Mouse (Mus musculus) kidney, postnatal 25 days (tissue): ENCODE measurements around the gene Hmx3.

Source experiments
- DNase-seq, 2 experiments: peaks; one replicate each; pipeline ENCODE4 v3.0.0; 2021; ENCODE audit warnings: mixed read lengths in 2 of 2

The Hmx3 gene

DNA sequence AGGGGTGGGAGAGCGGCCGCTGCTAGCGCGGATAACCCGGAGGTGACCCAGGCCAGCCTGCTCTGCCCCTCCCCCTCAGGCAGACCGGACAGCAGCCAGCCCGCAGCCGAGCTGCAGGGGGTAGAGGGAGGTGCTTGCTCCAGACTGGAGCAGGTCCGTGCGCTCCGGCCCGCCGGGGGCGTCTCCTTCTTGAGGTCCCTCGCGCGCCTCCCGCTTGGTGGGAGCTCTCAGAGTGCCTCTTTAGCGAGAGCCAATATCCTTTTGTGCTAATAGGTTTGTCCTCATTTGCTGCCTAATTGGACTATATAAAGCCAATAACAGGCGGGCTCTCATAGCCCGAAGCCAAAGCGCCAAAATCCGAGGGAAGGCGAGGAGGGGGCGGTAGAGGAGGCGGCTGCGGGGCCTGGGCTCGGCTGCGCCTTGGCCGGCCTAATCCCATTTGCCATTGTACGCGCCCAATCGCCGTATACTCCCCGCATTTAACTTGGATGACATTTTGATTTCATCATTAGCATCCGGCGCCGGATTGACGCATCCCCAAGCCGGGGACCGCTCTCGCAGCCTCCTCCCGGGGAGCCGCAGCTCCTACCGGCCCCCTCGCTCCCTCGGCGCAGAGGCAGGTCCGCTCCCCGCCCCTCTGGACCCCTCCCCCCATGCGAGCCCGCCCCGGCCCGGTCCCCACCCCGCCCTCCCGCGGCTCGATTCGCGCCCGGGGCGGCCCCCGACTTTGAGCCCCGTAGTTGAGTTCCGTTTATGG, at the start of gene Hmx3:
Gene Hmx3, plus strand, starts transcription at position 753 of the 757 bp plus-strand sequence.
- DNase-seq = no peak

GRCm38 (mm10) chr7:131503739-131504138, 38.9 kb upstream of the Hmx3 start:
- no peak for DNase-seq

DNA sequence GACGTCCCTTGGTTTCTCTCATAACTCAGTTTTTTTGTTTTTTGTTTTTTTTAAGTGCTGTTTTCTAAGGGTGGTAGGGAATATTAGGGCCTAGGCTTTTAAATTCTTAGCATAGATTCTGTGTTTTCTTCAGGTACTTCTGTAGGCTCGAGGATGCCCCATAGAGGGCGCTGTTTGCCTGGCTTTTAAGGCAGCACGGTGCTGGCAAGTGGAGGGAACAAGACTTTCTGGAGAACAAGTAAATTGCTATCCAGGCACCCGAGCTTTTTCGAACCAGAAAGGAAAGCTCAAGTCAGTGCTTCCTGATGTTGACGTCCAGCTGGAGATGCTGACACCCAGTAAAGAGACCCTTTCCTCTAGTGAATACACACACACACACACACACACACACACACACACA, 2.7 kb upstream of the Hmx3 start:
- peak; percentile 84 to 94 for DNase-seq

DNA sequence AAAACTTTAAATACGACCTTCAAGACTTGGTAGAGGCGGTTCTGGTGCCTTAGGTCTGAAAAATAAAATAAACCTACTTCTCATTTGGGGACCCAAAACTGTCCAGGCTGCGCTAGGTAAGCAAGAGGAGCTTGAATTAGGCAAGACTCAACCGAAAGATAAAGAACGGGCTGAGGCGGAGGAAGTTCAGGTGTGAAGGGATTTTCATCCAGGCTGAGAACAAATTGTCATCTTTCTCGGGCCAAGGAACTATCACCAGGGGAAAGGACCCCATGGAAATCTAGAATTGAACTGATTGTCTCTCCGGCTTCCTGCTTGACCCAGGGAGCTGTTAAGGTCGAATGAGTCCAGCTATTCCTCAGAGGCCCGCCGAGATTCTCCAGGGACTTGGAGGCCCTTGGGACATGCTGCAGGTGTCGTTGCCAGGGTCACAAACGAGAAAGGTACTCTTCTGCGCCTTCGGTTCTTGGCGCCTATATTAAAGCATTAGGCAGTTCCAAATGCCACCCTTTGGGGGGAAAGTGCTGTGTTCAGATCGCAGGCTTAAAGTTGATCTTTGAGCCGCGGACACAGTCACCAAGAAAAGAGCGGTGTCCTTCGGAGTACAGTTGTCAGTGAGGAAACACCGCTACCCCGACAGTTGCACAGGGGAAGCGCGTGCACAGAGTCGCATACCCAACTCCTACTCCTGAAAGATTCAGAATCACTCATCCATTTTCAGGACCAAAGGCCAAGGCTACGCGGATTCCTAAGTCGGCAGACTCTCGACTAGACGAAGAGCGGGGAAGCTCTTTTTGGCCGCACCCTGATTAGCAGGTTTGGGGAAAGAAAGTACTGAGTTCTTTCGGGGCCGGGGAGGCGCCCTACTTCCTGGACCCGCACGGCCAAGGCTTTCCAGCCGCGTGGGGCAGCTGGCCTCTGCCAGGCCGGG, 1.2 kb upstream of the Hmx3 start:
- DNase-seq = no peak

DNA sequence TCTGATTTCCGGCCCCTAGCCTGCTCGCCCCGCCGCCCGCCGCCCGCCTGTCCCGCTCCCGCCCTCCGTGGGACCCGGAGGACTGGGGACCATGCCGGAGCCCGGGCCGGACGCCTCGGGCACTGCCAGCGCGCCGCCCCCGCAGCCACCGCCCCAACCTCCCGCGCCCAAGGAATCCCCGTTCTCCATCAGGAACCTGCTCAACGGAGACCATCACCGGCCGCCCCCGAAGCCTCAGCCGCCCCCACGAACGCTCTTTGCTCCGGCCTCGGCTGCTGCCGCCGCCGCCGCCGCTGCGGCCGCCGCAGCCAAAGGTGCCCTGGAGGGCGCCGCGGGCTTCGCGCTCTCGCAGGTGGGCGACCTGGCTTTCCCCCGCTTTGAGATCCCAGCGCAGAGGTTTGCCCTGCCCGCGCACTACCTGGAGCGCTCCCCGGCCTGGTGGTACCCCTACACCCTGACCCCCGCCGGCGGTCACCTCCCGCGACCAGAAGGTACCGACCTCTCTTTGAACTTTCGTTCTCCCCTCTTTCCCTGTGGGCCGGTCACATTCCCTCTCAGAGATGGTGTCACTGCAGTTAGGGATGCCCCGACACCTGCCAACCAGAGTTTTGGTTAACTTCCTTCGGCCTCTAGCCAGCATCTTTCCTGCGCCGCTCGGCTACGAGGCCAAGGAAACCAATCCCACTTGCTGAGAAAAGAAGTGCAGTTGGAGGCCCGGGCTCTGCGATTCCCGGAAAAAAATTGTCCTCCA, 380 bp downstream of the Hmx3 start:
- DNase-seq = no peak

DNA sequence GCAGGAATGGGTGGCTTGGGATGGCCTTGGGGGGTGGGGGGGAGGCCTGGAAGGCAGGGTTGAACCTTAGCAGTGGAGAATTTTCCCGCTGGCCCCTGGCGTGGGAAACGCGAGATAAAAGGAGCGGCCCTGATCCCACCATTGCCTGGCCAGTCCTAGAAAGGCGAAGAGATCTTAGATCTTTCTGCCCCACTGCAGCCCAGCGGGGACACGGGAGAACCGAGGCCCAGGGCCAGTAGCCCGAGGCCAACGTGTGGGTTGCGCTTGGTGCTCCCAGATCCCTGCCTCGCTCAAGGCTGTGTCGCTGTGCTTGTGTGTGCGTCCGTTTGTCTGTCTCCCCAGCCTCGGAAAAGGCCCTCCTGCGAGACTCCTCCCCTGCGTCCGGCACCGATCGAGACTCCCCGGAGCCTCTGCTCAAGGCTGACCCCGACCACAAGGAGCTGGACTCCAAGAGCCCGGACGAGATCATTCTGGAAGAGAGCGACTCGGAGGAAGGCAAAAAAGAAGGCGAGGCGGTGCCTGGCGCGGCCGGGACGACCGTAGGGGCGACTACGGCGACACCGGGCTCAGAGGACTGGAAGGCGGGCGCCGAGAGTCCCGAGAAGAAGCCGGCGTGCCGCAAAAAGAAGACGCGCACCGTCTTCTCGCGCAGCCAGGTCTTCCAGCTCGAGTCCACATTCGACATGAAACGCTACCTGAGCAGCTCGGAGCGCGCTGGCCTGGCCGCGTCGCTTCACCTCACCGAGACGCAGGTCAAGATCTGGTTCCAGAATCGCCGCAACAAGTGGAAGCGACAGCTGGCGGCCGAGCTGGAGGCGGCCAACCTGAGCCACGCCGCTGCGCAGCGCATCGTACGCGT, 1.2 kb downstream of the Hmx3 start:
- peak in 1 of 2 experiments; percentile 34 for DNase-seq

DNA sequence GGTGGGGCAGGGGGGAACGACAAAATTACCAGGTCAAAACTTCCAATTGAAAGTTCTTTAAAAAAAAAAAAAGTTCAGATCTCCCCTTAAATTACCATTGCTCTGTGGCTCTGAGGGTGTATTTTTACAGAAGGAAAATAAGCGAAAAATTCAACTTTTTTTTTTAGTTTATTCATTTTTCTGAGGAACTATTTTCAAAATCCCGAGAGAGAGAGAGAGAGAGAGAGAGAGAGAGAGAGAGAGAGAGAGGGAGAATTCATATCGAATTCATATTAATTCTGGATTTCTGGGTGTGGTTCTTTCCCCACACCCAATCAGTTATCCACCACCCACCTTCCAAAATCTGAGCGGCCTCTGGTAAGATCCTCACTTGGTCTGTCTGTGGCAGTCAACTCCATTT, 2.2 kb downstream of the Hmx3 start:
- no peak for DNase-seq

- DNase-seq = no peak
Observed at GRCm38 (mm10) chr7:131545701-131546385, 3.2 kb downstream of the Hmx3 start.

DNA sequence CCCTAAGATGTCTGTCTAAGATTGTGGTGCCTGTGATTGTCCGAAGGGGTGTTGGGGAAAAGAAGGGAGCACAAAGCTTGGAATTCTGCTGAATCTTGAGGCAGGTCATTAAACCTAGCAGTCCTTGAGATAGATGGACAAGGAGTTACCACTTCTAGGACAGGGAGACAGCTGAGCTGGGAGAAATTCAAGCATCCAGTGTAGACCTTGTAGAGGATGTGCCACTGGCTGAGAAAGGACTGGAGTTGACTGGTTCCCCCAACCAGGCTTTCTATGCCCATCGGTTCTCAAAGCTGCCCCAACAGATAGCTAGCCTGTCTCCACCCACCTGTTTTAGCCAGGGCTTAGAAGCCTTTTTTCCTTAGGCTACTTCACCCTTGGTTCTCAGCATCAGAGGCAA, 3.8 kb downstream of the Hmx3 start:
- DNase-seq = no peak

- DNase-seq = no peak
Observed at GRCm38 (mm10) chr7:131547481-131547880, 4.8 kb downstream of the Hmx3 start.

DNA sequence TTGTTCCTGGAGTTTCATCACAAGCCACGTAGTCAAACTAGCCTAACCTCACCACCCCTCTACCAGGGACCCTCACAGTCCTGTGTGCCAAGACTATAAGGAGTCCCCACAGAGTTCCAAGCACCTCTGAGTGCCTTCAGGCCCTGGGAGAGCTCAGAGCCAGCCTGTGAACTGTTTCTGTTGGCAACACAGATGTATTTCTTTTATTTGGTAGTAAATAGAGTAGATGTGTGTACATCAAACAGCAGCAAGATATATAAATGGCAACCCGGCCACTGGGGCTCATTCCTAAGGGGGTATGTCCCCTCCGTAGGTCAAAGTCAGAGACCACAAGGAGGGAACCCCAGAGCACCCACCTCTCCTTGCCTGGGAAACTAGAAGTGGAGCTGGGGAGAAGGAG, 5.8 kb downstream of the Hmx3 start, which contains the start of gene Hmx2:
Gene Hmx2, plus strand, starts transcription at position 301 of the 400 bp plus-strand sequence.
- DNase-seq = no peak

DNA sequence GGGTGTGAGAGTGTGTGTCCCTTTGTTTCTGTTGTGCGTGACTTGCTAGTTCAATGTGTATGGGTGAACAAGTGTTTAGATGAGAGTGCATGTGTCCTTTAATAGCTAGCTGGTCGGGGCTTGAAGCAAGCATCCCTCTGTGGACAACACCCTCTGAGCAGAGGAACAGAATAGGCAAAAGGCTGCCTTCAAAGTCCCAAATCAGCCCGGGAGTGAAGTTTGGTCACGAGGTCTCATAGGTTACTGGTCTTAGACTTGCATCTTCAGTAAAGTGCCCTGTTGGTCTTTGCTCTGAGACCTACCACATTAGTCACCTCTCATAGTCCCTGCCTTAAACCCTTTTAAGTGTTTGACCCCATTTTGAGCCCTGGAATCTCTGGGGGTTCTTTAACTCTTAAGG, 8.8 kb downstream of the Hmx3 start:
- no peak for DNase-seq

GRCm38 (mm10) chr7:131551931-131552741, 9.5 kb downstream of the Hmx3 start:
- DNase-seq = no peak

- DNase-seq = no peak
Observed at GRCm38 (mm10) chr7:131552781-131553180, 10.1 kb downstream of the Hmx3 start.

DNA sequence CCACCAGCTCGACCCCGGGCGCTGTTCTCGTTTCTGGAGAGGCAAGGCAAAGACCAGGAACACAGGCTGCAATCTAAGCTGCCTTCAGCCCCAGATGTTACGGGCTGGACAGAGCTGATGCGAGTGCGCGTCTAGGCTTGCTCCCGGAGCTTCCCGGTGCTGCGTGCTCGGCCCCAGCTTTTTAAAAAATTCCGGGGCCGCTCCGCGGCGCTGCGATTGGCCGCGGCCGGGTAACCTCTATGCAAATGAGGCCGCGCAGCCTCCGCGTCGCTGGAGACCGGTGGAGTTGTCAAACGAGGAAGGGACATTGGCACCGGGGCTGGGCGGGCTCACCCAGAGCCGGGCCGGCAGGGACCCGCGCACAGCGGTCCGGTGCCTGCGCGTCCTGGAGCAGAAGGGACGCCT, 11.1 kb downstream of the Hmx3 start:
- DNase-seq = peak; percentile 44 to 67

DNA sequence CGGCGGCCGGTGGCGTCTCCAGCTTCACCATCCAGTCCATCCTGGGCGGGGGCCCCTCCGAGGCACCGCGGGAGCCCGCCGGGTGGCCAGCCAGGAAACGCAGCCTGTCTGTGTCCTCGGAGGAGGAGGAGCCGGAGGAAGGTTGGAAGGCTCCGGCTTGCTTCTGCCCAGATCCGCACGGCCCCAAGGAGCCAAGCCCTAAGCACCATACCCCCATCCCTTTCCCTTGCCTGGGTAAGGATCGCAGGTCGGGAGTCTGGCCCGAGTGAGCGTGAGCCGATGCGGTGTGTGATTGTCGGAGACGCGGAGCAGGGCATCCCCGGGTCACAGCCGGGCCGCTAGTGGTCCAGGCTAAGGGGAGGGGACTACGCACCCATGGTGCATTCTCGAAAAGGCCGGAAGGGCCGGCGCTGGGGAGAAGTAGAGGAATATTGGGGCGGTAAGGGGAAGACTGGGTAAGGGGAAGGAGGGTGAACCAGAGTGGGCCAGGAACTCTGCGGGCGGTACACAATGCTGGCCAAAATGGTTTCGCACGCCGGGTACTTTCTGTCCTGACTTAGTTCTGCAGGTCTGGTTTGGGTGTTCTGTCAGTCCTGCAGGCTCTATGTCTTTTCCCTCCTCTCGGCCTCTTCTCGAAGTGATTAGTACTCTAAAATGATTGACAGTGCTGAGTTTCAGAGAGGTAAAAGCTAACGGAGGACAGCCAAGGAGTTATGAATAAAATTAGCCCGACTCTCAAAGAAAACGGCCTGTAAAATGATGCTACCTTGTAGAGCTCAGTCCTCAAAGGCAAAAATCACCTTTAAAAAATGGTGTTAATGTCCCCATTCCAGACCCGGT, 11.9 kb downstream of the Hmx3 start:
- peak in 1 of 2 experiments; percentile 36 for DNase-seq

GRCm38 (mm10) chr7:131555301-131556081, 12.8 kb downstream of the Hmx3 start:
- peak in 1 of 2 experiments; percentile 44 for DNase-seq

DNA sequence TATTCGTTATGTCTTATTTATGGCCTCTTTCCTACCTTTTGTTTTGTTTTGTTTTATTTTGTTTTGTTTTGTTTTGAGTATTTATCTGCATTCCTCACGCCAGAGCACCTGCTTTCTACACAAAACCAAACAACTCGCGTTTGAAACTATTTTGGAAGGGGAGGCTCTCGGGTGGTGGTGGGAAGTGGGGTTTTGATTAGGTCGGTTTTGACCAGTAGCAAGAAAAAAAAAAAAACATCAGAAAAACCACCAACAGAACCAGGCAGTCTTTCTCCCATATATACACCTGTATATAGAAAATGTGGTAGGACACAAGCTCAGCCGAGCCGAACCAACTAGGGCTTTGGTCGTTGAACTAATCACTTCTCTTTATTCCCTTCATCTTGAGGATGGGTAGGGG, 13.4 kb downstream of the Hmx3 start:
- DNase-seq = no peak
